Mouse (Mus musculus) thymus, adult 2 months (tissue): ENCODE data around the gene Txnrd2.

ENCODE experiments used
- CTCF ChIP-seq: fragments of 200-500 bp; IDR thresholded peaks from 2 replicates; pipeline ENCODE4 v1.5.1; 2012; ENCODE audit warnings: mild to moderate bottlenecking, control low read depth, low read length, moderate library complexity, borderline replicate concordance; ENCODE audit not compliant: control insufficient read depth, poor library complexity, insufficient read depth; ENCODE audit errors: extremely low read depth
- POLR2A ChIP-seq: fragments of 200-500 bp; IDR thresholded peaks from 2 replicates; pipeline ENCODE4 v1.6.1; 2012; ENCODE audit warnings: mild to moderate bottlenecking, low read length, control low read depth, moderate library complexity; ENCODE audit not compliant: control insufficient read depth, poor library complexity, insufficient read depth; ENCODE audit errors: extremely low read depth

- TF ChIP-seq CTCF (no peak), POLR2A (no peak)
Measured at GRCm38 (mm10) chr16:18384211-18384610, 42.0 kb upstream of the Txnrd2 start.
